Mouse (Mus musculus) liver, adult (tissue): ENCODE results near the gene Cx3cr1.

ENCODE experiments used
- GATA4 ChIP-seq: IDR thresholded peaks from 2 replicates; pipeline ENCODE4 v1.6.1; 2014; ENCODE audit warnings: mild to moderate bottlenecking, low read length; ENCODE audit not compliant: insufficient replicate concordance

The Cx3cr1 gene

DNA sequence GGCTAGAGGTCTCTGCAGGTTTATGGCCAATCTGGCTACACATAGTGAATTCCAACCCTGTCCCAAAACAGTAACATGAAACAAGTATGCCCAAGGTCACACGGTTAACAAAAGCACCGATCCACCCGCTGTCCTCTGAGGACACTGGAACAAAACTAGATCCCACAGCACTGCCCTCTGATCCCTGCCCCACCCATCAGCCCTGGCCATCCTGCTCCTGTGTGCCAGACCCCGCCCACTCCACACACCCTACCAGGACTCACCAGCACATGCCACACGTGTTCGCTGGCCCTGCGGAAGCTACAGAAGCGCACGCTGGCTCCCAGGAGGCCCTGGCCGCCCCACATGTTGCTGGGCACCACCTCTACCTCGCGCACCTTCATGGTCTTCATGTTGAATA, 137.3 kb downstream of the Cx3cr1 start:
- TF ChIP-seq GATA4: no peak

DNA sequence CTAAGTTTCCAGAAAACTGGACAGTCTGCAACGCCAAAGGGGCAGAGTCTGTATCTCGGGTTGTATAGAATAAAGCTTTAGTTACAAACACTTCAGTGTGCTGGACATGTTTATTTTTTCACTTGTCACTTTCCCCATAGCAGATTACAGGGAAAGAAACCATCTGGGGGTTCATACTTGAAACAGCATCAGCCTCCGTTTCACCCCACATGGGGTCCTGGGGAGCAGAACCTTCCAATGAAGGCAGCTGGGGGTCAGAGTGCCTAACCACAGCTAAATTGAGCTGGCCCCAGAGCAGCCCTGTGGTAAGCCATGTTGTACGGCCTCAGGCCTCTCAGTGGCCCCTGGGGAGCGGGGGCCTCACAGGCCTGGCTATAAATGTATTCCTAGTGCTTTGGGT, 143.2 kb downstream of the Cx3cr1 start:
- no peak for TF ChIP-seq GATA4

DNA sequence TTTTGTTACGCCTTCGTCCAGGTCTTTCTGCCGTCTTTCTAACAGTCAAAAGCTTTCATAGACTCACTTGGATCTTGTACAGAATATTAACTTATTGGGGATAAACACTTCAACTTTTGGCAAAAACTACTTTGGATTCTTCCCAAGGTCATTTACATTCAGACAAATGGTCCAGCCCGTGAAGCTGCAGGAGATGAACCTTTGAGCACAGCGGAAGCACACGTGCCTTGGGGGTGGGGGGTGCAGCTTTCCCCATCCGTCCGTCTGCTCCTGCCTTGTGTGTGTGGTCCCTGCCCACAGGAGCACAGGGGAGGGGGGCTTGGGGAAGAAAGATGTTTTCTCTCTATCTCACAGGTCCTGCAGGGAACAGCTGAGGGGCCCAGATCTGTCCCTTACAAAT, 143.9 kb downstream of the Cx3cr1 start:
- TF ChIP-seq GATA4: no peak

DNA sequence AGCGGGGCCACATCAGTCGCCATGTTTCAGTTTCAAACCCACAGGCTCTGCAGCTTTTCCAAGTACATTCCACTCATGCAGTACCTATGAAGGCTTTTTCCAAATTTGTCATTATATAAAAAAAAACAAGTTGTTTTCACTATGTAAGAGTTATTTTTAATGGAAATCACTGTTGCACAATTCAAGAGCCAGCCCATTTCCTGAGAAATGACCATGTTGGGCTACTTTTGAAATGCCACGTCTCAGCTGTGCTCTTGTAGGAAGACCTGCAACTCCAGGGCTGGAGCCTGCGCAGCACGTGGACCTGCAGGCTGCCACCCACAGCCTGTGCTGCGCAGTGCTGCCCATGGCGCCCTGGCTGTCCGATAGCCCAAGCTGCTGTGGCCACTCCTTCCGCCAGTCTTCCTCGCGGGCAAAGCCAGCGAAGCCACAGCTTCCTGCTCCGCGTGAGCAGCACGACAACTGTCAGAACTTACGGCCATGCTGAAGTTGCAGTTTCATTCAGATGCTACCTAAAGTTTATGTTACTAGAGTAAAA, 144.5 kb downstream of the Cx3cr1 start:
- no peak for TF ChIP-seq GATA4

DNA sequence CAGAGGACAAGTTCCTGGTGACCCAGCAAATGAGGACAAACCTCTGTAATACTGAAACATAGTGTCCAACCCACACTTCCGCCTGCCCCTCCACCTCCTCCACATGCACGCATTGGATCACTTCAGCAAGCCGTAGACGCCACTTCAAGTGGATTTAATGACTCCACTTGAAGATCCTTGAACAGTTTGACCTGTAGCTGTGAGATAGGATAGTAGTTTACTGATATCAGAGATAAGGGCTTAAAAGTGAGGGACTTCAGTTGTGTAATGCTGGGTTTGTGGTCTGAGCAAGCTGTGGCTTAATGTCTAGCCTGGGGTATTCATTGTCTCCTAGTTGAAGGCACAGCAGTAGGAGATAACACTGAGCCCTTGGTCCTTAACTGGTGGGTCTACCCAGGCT, 146.2 kb downstream of the Cx3cr1 start:
- TF ChIP-seq GATA4: no peak

DNA sequence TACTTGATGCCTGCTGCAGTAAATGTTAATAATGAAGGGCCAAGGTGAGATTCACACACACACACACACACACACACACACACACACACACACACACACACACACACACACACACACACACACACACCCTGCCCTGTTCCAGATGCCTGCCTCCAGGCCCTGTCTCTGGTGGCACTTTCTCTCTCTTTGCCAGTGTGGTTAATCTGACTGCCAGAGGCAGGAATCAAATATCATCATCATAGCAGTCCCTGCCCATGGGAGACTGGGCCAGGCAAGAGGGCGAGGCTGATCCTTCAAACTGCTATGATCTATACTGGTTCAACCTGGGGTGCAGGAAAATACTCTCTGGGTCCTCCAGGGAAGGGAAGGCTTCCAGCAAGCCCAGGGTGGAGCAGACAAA, 149.8 kb downstream of the Cx3cr1 start:
- no peak for TF ChIP-seq GATA4

DNA sequence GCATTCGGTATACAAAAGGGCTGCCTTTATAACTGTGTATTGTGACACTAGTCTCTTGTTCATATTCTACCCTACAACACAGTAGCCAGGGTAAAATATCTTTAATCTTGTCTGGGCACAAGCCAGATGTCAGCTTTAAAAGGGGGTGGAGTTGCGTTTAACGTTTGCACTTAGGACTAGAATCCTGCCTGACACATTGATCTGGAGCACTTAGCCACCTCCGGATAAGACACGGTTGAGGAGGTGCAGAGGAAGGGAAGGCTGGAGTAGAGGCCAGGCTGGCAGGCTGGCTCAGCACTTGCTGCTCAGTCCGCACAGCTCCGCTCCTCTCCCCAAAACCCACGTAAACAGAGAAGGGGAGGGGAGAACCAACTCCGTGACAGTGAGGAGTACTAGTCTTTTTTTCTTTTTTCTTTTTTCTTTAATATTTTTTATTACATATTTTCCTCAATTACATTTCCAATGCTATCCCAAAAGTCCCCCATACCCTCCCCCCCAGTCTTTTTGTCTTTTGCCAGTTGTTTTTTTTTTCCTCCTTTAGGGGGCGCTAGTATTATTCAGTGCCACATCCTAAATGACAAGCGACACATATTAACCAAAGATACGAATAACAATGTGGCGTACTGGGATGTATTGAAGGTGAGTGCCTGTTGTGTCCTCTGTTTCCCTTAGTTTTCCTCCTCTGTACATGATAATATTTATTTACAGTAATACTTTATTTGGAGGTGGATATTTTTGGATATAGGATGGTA, 156.4 kb downstream of the Cx3cr1 start:
- no peak for TF ChIP-seq GATA4

DNA sequence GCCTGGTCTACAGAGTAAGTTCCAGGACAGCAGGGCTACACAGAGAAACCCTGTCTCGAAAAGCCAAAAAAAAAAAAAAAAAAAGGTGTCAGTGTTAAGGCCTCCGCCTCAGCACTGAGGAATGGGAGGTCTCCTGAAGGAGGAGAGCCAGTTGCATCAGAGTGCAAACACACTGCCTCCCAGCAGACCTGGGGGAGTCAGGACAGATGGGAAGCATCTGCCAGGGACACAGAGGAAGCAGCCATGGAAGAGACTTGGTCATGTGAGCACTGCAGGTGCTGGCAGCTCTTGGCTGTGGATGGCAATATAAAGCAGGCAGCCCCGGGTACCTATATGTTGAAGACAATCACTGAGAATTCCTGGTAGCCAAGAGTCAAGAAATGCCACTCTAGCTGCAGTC, 159.7 kb downstream of the Cx3cr1 start:
- no peak for TF ChIP-seq GATA4

DNA sequence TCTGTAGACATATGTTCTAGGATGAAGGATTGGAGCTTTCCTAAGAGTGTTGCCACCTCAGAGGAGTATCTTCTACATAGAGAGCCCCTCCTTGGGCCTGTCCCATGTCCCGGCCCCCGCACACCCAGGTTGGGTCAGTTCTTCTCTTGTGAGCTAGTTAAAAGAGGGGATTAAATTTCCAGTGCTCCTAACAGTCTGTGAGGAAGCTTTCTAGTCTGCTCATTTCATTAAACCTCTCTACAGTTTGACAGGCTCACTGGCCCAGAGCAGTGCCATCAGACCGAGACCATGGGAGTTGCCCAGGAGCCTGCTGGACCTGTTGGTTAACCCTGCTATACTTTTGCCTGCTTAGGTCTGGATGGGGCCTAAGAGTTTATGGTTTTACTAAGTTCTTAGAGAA, 161.0 kb downstream of the Cx3cr1 start:
- TF ChIP-seq GATA4: no peak

DNA sequence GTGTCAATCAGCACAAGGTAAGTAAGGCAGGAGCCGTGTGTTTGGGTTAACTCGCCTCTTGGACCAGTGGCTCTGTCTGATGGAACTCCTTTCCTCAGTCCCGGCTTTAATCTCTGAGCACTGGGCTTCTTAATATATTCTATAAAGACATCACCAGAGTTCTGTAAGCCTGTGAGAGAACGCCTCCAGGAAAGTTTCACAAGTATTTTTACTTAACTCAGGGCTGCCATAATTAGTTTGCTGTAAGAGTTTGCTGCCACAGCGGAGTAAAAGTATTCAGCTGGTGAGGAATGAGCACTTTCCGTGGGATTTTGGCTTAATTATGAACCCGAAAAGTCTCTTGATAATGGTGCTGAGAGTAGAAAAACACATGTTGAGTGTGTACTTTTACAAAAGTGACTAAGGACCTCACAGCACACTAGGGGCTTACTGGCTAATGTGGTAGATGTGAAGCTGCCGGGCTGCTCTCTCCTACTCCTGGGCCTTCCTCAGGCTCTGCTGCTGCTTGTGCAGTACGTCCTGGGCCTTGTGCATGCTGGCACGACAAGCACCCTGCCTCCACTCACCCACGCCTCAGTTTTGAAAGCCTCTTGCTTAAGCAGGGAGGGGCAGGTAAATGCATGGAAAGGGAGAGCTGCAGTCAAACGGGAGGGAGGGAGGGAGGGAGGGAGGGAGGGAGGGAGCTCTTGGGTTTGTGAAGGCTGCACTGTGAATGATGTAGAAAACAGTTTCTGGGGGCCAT, 167.1 kb downstream of the Cx3cr1 start:
- no peak for TF ChIP-seq GATA4

DNA sequence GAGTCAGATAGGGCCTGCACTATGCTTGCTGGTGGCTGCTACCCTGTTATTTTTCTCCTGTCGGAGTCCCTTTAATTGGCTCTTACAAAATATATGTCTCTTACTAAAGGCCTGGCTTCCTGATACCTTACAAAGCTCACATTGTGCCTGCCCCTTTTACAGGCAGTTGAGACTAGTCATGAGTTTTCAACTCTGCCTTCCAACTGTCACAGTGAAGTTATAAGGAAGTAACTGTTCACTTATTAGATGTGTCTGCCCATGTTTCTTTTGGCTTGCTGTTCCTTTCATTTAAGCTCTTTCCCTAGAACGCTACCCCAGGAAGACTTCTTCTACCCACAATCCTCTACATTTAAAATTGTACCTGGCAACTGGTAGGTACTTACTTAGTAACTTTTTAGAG, 170.2 kb downstream of the Cx3cr1 start:
- TF ChIP-seq GATA4: no peak

DNA sequence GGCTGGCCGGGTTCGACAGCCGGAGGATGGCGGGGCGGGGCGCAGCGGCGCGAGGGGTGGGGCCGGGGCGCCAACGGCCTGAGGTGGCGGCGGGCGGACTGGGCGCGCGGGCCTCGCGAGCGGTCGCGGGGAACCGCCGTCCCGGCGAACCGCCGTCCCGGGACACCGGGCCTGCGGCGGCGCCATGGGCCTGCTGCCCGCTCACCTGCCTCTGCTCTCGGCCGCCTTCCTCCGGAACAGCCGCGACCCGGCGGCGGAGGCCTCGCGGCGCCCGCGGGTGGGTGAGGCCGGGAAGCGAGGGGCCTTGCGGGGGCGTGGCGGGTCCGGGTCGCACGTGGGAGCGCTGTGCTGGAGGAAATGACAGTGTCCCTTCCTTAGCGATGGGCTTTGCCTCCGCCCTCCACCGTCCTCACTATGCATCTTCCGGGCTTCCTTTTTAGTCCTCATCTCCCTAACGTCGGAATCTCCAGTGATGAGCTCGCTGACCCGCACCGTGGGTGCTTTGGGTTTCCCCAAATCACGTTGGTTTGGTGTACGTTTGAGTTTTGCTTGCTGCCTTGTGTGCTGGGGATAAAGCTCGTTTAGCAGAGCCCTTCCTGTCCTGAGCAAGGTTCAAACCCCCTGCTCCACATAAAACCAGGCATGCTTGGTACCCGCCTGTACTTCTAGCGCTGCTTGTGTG, 174.5 kb downstream of the Cx3cr1 start:
- no peak for TF ChIP-seq GATA4

DNA sequence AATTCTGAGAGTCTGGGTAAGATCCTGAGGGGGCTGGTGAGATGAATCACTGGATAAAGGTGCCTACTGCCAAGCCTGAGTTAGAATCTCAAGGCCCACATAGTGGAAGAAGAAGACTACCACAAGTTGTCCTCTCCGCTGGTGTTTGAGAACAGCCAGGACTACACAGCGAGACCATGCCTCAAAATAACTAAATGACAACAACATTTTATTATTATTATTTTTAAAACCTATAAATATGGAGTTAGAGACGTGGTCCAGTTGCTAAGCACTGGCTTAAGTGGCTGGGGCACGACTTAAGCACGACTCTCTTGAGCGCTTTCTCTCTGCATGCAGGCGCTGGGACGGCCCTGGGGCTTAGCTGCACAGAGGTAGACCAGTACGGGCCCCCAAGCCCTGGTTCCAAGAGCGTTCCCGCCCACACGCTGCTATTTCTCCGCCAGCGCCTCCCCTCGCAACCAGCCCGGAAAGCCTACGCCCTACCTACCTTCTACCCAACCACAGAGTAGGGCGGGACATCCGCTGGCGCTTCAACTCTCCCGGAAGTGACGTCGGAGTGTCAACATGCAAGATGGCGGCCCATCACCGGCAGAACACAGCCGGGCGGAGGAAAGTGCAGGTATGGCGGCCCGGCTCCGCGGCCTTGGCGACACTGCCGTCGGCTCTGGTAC, 175.2 kb downstream of the Cx3cr1 start, which contains the start of gene Wdr48:
Wdr48 (plus strand) TSS at position 540 of the 671 bp plus-strand sequence.
- no peak for TF ChIP-seq GATA4

DNA sequence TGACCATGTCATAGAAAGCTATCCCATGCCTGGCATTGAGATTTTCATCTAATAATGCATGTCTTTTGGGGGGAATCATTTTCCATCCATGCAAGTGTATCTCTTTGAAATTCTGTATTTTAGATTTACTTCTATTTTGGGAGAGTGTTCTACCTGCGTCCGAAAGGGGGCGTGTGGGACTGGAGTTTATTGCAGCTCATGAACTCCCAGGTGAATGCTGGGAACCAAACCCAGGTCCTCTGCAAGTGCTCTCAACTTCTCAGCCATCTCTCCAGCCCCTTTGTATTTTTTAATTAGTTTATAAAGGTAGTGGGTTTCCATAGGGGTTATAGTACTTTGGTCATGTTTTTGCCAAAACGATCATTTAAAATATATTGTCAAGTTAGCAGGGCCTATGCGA, 175.8 kb downstream of the Cx3cr1 start:
- TF ChIP-seq GATA4: no peak

DNA sequence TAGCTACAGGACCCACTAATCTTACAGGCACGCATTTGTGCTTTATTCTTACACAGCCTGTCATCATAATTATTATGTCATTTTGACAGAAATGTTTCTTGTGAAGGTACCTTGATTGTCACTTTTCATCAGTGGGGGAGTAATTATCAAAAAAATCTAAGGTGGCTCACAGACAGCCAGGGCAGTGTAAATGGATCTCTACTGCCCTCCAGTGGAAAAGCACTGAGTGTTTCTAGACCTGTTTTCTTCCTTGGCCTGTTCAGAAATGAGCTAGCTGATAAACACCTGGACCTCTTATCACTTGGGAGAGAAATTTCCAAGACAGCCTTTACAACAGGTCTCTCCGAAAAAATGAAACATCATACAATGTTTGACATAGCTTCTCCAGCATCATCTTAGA, 179.0 kb downstream of the Cx3cr1 start:
- TF ChIP-seq GATA4: no peak

DNA sequence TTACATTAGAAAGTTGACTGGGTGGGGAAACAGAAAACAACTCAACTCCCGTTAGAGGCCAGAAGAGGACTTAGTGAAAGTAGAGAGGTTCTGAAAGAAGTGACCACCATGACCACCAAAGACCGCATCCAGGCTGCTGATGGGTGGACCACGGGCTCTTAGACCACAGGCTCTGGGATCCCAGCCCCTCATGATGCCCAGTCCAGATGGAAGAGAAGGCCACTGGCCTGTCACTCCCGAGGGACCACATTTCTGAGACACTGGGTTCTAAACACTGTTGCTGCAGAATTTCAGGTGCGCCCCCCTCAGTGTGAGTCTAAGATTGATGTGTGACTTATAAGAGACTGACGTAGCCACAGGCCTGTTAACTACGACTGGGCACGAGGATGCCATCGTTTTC, 180.2 kb downstream of the Cx3cr1 start:
- no peak for TF ChIP-seq GATA4

DNA sequence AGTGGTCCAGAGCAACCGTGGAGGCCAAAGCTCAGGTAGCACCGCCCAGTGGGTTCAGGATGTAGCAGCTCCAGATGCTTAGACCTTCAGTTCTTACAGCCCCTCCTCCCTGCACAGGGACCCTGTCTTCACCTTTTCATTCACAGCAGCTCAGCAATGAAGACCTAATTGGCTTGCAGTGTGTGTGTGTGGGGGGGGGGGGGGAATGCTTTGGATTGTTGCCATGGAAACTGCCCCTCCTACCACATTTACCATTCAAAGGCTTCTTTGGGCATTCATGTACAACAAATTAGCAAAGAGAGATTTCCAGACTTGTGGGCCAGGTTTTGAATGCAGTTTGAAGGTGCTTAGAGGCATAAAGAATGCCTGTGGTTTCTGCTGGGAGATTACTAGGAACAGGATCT, 180.8 kb downstream of the Cx3cr1 start:
- TF ChIP-seq GATA4: no peak
